Mouse (Mus musculus): ENCODE data around the gene Gbp4.
"Not testable (repeated sequence)": the region's sequence is repeated elsewhere in the genome, so short reads cannot be mapped to it uniquely, and the experiment has no call there.

The Gbp4 gene

GRCm38 (mm10) chr5:105139409-105140088 is at the start of gene Gbp4, which contains the start of the genes Gbp9 and Gbp8:
Gene Gbp4, minus strand, starts transcription at chr5:105139586.
Gene Gbp9, minus strand, starts transcription at chr5:105139539.
Gene Gbp8, minus strand, starts transcription at chr5:105139540.
- DNase-seq (ENCODE audit: low read depth), result not testable (repeated sequence)

GRCm38 (mm10) chr5:105181446-105181845 is 42.1 kb upstream of the Gbp4 start:
- no peak for DNase-seq (ENCODE audit: low read depth)

- no peak for DNase-seq (ENCODE audit: low read depth)
These were observed 17.2 kb upstream of the Gbp4 start for GRCm38 (mm10) chr5:105156582-105156981.

GRCm38 (mm10) chr5:105154049-105154448 is 14.7 kb upstream of the Gbp4 start:
- DNase-seq (ENCODE audit: low read depth), result no peak

GRCm38 (mm10) chr5:105148062-105148461 is 8.7 kb upstream of the Gbp4 start:
- not testable (repeated sequence) for DNase-seq (ENCODE audit: low read depth)

- no peak for DNase-seq (ENCODE audit: low read depth)
These were observed 7.1 kb upstream of the Gbp4 start for GRCm38 (mm10) chr5:105146447-105146846.

GRCm38 (mm10) chr5:105145731-105146130 is 6.3 kb upstream of the Gbp4 start:
- DNase-seq (ENCODE audit: low read depth), result not testable (repeated sequence)

GRCm38 (mm10) chr5:105140089-105140810 is 864 bp upstream of the Gbp4 start:
- not testable (repeated sequence) for DNase-seq (ENCODE audit: low read depth)

- no peak for DNase-seq (ENCODE audit: low read depth)
These were observed 480 bp downstream of the Gbp4 start for GRCm38 (mm10) chr5:105138906-105139305.

GRCm38 (mm10) chr5:105136706-105137304 is 2.6 kb downstream of the Gbp4 start:
- DNase-seq (ENCODE audit: low read depth), result not testable (repeated sequence)

GRCm38 (mm10) chr5:105121731-105122130 is 17.7 kb downstream of the Gbp4 start:
- not testable (repeated sequence) for DNase-seq (ENCODE audit: low read depth)

- no peak for DNase-seq (ENCODE audit: low read depth)
These were observed 23.6 kb downstream of the Gbp4 start for GRCm38 (mm10) chr5:105115740-105116139.

- DNase-seq (ENCODE audit: low read depth), result no peak
These were observed 24.7 kb downstream of the Gbp4 start for GRCm38 (mm10) chr5:105114696-105115095.

- no peak for DNase-seq (ENCODE audit: low read depth)
These were observed 25.7 kb downstream of the Gbp4 start for GRCm38 (mm10) chr5:105113656-105114055.

GRCm38 (mm10) chr5:105110271-105110852 is 29.0 kb downstream of the Gbp4 start:
- peak; percentile 61 for DNase-seq (ENCODE audit: low read depth)

GRCm38 (mm10) chr5:105109775-105110174 is 29.6 kb downstream of the Gbp4 start:
- DNase-seq (ENCODE audit: low read depth), result not testable (repeated sequence)

- not testable (repeated sequence) for DNase-seq (ENCODE audit: low read depth)
These were observed 33.7 kb downstream of the Gbp4 start for GRCm38 (mm10) chr5:105105689-105106088.

- no peak for DNase-seq (ENCODE audit: low read depth)
These were observed 57.5 kb downstream of the Gbp4 start for GRCm38 (mm10) chr5:105081900-105082299.

- DNase-seq (ENCODE audit: low read depth), result not testable (repeated sequence)
These were observed 71.0 kb downstream of the Gbp4 start for GRCm38 (mm10) chr5:105068356-105068755.
